Comparison of ENCODE assay signal across 27 mouse cellular contexts in genomic region chr13:40986081-40986480, GRCm38 (mm10).
"Had no signal": no experiment of that assay in that cellular context is flagged by ENCODE, and none has a peak within 500 bp of the region (broad histone marks: within the 10 kb centered on the region; RNA-seq: fewer than 3 reads in every experiment).

No protein-coding gene starts in this region.

- H3K27ac ChIP-seq: heart, adult 2 months; heart, embryonic 13.5 days; heart, embryonic 15.5 days; hindbrain, embryonic 10.5 days; hindbrain, embryonic 12.5 days; hindbrain, embryonic 14.5 days; intestine, embryonic 15.5 days; layer of hippocampus, adult 2 months; left cerebral cortex, adult 2 months; limb, embryonic 10.5 days; limb, embryonic 12.5 days; liver, embryonic 12.5 days had no signal

- H3K4me1 ChIP-seq: heart, embryonic 13.5 days; heart, embryonic 15.5 days; hindbrain, embryonic 10.5 days; hindbrain, embryonic 12.5 days; intestine, embryonic 15.5 days; limb, embryonic 10.5 days; limb, embryonic 12.5 days had no signal

- H3K9me3 ChIP-seq: heart, embryonic 13.5 days; heart, embryonic 15.5 days; hindbrain, embryonic 10.5 days; hindbrain, embryonic 12.5 days; intestine, embryonic 15.5 days; limb, embryonic 10.5 days; limb, embryonic 12.5 days; liver, embryonic 12.5 days had no signal

- H3K4me2 ChIP-seq: heart, embryonic 11.5 days; heart, embryonic 13.5 days; heart, embryonic 15.5 days; hindbrain, embryonic 12.5 days; hindbrain, embryonic 14.5 days; intestine, embryonic 15.5 days; limb, embryonic 12.5 days; liver, embryonic 12.5 days had no signal

- ATAC-seq: hindbrain, embryonic 16.5 days; inflammation-experienced regulatory T-cells, adult 6 months; intestine, embryonic 15.5 days; intestine, postnatal 0 days; liver, embryonic 12.5 days had no signal

- H3K4me3 ChIP-seq: heart, adult 2 months; heart, embryonic 13.5 days; heart, embryonic 15.5 days; hindbrain, embryonic 10.5 days; hindbrain, embryonic 12.5 days; intestine, embryonic 15.5 days; layer of hippocampus, adult 2 months; left cerebral cortex, adult 2 months; limb, embryonic 10.5 days; limb, embryonic 12.5 days; liver, embryonic 12.5 days had no signal

- DNase-seq: gastrocnemius, postnatal 14 days; gastrocnemius, postnatal 36 days; heart, adult 11 months; heart, adult 2 months; heart, postnatal 14 days; heart, postnatal 36 days; kidney, adult 18-20 months; kidney, adult 8-10 months; kidney, postnatal 10 days; kidney, postnatal 25 days; kidney, postnatal 4 days; liver had no signal

- H3K9ac ChIP-seq: heart, embryonic 13.5 days; heart, embryonic 15.5 days; hindbrain, embryonic 12.5 days; hindbrain, embryonic 14.5 days; intestine, embryonic 15.5 days; limb, embryonic 12.5 days; liver, embryonic 12.5 days had no signal

- H3K36me3 ChIP-seq: heart, embryonic 13.5 days; heart, embryonic 15.5 days; hindbrain, embryonic 10.5 days; hindbrain, embryonic 12.5 days; intestine, embryonic 15.5 days; limb, embryonic 10.5 days; limb, embryonic 12.5 days; liver, embryonic 12.5 days had no signal

- H3K27me3 ChIP-seq: heart, embryonic 13.5 days; heart, embryonic 15.5 days; hindbrain, embryonic 12.5 days; intestine, embryonic 15.5 days; limb, embryonic 12.5 days; liver, embryonic 12.5 days had no signal
